Mouse (Mus musculus) granulocyte monocyte progenitor cell, adult 5-6 weeks (primary cell): ENCODE measurements around the gene Gm3139. TPM values are rescaled to one million over a fixed set of nuclear protein-coding genes. Genes with fewer than 3 reads are reported as not detected.
"Not testable (repeated sequence)": the region's sequence is repeated elsewhere in the genome, so short reads cannot be mapped to it uniquely, and the experiment has no call there.

Experiments used
- ATAC-seq: replicated peaks from 2 replicates; pipeline ENCODE4 v1.8.0; 2016; ENCODE audit warnings: mild to moderate bottlenecking, moderate TSS enrichment, inconsistent platforms; ENCODE audit not compliant: poor library complexity, severe bottlenecking
- total RNA-seq, 2 experiments: library from RNA; stranded (forward) in 1 of 2; stranded (reverse) in 1 of 2; fragments of 200-712, 200-1000 nt in 1 of 2; fragments of >200 nt in 1 of 2; fragmentation: Nextera tagmentation in 1 of 2; gene quantifications; 2 replicates each; pipeline ENCODE4 v1.2.3; 2014 to 2017

Gm3139 gene
- total RNA-seq (2014; fragmentation: Nextera tagmentation) (not detected in 2 replicates), total RNA-seq (2017) (not detected in 2 replicates)

DNA sequence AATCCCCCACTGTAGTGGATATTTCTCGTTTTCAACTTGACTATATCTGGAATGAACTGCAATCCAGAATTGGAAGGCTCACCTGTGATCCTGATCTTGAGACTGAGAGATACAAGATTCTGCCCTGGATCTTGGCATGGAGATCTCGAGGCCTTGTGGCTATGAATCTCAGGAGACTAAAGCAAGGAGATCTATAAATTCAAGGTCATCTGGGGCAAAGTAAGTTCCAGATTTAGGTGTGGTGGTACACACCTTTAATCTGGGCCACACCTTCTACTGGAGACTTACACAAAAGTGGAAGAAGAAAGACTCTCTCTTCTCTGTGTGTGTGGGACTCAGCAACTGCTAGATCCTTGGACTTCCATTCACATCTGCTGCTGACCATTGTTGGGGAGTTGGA, at the start of gene Gm3139:
Gm3139 (plus strand) TSS at position 301 of the 400 bp plus-strand sequence.
- not testable (repeated sequence) for ATAC-seq

Other genes with a start within 250 kb of the Gm3139 start
- not detected in 2 replicates for gene A430089I19Rik, start 219.5 kb upstream of the Gm3139 start, total RNA-seq (2014; fragmentation: Nextera tagmentation)
- not detected in 2 replicates for gene A430089I19Rik, start 219.5 kb upstream of the Gm3139 start, total RNA-seq (2017)
- gene Gm6502, start 211.9 kb upstream of the Gm3139 start, total RNA-seq (2014; fragmentation: Nextera tagmentation) = not detected in 2 replicates
- not detected in 2 replicates for gene Gm6502, start 211.9 kb upstream of the Gm3139 start, total RNA-seq (2017)
- gene AA792892, start 186.5 kb upstream of the Gm3139 start, total RNA-seq (2014; fragmentation: Nextera tagmentation) = not detected in 2 replicates
- gene AA792892, start 186.5 kb upstream of the Gm3139 start, total RNA-seq (2017) = not detected in 2 replicates
- not detected in 2 replicates for gene Gm7682, start 80.5 kb upstream of the Gm3139 start, total RNA-seq (2014; fragmentation: Nextera tagmentation)
- gene Gm7682, start 80.5 kb upstream of the Gm3139 start, total RNA-seq (2017) = not detected in 2 replicates
- not detected in 2 replicates for gene Gm3147, start 90.1 kb downstream of the Gm3139 start, total RNA-seq (2014; fragmentation: Nextera tagmentation)
- not detected in 2 replicates for gene Gm3147, start 90.1 kb downstream of the Gm3139 start, total RNA-seq (2017)
- gene Gm6509, start 97.7 kb downstream of the Gm3139 start, total RNA-seq (2014; fragmentation: Nextera tagmentation) = not detected in 2 replicates
- not detected in 2 replicates for gene Gm6509, start 97.7 kb downstream of the Gm3139 start, total RNA-seq (2017)
- not detected in 2 replicates for gene Gm6205, start 122.1 kb downstream of the Gm3139 start, total RNA-seq (2014; fragmentation: Nextera tagmentation)
- gene Gm6205, start 122.1 kb downstream of the Gm3139 start, total RNA-seq (2017) = not detected in 2 replicates